Mouse (Mus musculus): ENCODE measurements at regions not wholly inside any gene's neighbourhood (a gene's known extent, or its start where the extent isn't known, plus 50 kb on each side); places are given as distances from the start of the nearest gene placed in this dataset.

DNA sequence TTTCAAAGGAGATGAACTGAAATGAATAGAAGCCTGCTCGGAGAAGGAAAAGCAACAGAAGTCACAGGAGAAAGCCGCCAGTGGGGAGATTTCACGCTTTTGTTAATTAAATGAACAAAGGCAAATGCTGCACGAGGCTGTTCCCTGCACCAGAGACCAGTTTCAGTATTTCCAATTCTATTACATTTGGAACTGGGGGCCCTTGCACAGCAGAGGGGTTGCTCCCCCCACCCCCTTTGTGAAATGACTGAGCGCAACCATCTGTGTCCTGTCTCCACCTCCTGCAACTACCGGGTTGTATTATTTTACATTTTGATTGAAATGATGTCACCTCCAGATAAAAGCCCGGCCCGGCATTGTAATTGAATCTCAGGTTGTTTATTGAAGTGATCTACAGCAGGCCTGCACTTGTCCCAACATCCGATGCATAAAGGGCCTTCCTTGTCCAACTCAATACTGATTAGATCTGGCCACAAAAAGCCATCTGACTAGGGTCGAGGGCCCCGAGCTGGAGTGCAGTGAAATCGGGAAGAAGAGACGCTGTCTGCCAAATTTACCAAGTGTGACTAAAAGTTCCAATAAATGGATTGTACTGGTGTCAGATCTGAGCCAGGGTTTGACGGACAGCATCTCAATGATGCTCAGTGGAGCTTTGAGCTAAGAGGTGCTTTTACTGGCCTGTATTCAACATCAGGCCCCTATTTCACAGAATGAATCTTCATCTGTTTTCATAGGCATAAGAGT lies 152.9 kb upstream of the Irx4 start:
- TF ChIP-seq POLR2A (IDR thresholded peaks at IDR 0.05; ENCODE audit: low read depth, low read length) = no peak
- TF ChIP-seq CTCF (IDR thresholded peaks at IDR 0.05; ENCODE audit: borderline replicate concordance, insufficient read depth, low read length) = no peak
